Mouse (Mus musculus) MEL (cell line): ENCODE results near the gene Vipas39. TPM values are rescaled to one million over a fixed set of nuclear protein-coding genes. Genes with fewer than 3 reads are reported as not detected.

Experiments used
- DNase-seq: peaks from one replicate; pipeline ENCODE4 v3.0.0; 2011; ENCODE audit warnings: low read depth, low spot score
- H3K27ac ChIP-seq: 2 replicates; pipeline ENCODE4 v1.5.1; 2012; ENCODE audit warnings: low read depth, mild to moderate bottlenecking, control low read depth, low read length, moderate library complexity; ENCODE audit not compliant: control insufficient read depth
- H3K27me3 ChIP-seq, 2 experiments: fragments of 150-350 bp in 1 of 2; sonication (generic) in 1 of 2; 2 replicates each; pipeline ENCODE4 v1.6.1; 2012; ENCODE audit warnings: low read length in 2 of 2, mild to moderate bottlenecking in 2 of 2, improper control_type of control experiment in 1 of 2, moderate library complexity in 1 of 2; ENCODE audit not compliant: insufficient read depth in 2 of 2, control insufficient read depth in 1 of 2
- H3K36me3 ChIP-seq, 2 experiments: 2 replicates each; pipeline ENCODE4 v1.6.1; 2012 to 2014; ENCODE audit warnings: low read length in 2 of 2, improper control_type of control experiment in 1 of 2, inconsistent platforms in 1 of 2, mild to moderate bottlenecking in 1 of 2; ENCODE audit not compliant: insufficient read depth in 2 of 2, control insufficient read depth in 1 of 2
- H3K4me1 ChIP-seq, 2 experiments: fragments of 150-350 bp in 1 of 2; sonication (generic) in 1 of 2; 2 replicates each; pipeline ENCODE4 v1.6.1; 2012; ENCODE audit warnings: low read length in 2 of 2, improper control_type of control experiment in 1 of 2, mild to moderate bottlenecking in 1 of 2; ENCODE audit not compliant: insufficient read depth in 2 of 2, control insufficient read depth in 1 of 2
- H3K4me3 ChIP-seq, 2 experiments: fragments of 150-350 bp in 1 of 2; sonication (generic) in 1 of 2; 2 replicates each; pipeline ENCODE4 v1.5.1; 2012; ENCODE audit warnings: low read depth in 2 of 2, low read length in 2 of 2, mild to moderate bottlenecking in 2 of 2, moderate library complexity in 2 of 2, control low read depth in 1 of 2, improper control_type of control experiment in 1 of 2; ENCODE audit not compliant: control insufficient read depth in 1 of 2, insufficient read depth in 1 of 2
- H3K79me2 ChIP-seq: 2 replicates; pipeline ENCODE4 v1.6.1; 2012; ENCODE audit warnings: mild to moderate bottlenecking, low read length, moderate library complexity; ENCODE audit not compliant: control insufficient read depth, poor library complexity, insufficient read depth
- H3K9ac ChIP-seq: 2 replicates; pipeline ENCODE4 v1.6.1; 2012; ENCODE audit warnings: low read depth, mild to moderate bottlenecking, control low read depth, low read length, moderate library complexity; ENCODE audit not compliant: control insufficient read depth, poor library complexity, severe bottlenecking
- H3K9me3 ChIP-seq: fragments of 150-350 bp; sonication (generic); replicated peaks from 2 replicates; pipeline ENCODE4 v1.6.1; 2012; ENCODE audit warnings: mild to moderate bottlenecking, low read length, improper control_type of control experiment, moderate library complexity; ENCODE audit not compliant: insufficient read depth
- BHLHE40 ChIP-seq: IDR thresholded peaks from 2 replicates; pipeline ENCODE4 v1.6.1; 2012; ENCODE audit warnings: low read depth, mild to moderate bottlenecking, inconsistent platforms, low read length, improper control_type of control experiment, borderline replicate concordance
- CHD2 ChIP-seq: IDR thresholded peaks from 2 replicates; pipeline ENCODE4 v1.6.1; 2011; ENCODE audit warnings: low read length, improper control_type of control experiment
- E2F4 ChIP-seq: IDR thresholded peaks from 2 replicates; pipeline ENCODE4 v1.6.1; 2011; ENCODE audit warnings: low read depth, low read length, improper control_type of control experiment, borderline replicate concordance
- GATA1 ChIP-seq: IDR thresholded peaks from 2 replicates; pipeline ENCODE4 v1.6.1; 2011; ENCODE audit warnings: low read depth, low read length, improper control_type of control experiment
- HCFC1 ChIP-seq: IDR thresholded peaks from 2 replicates; pipeline ENCODE4 v1.6.1; 2012; ENCODE audit warnings: low read depth, mild to moderate bottlenecking, inconsistent platforms, low read length, improper control_type of control experiment, moderate library complexity
- JUND ChIP-seq: IDR thresholded peaks from 2 replicates; pipeline ENCODE4 v1.6.1; 2011; ENCODE audit warnings: low read depth, mild to moderate bottlenecking, improper control_type of control experiment, low read length
- MAFK ChIP-seq: IDR thresholded peaks from 2 replicates; pipeline ENCODE4 v1.6.1; 2011; ENCODE audit warnings: low read depth, mild to moderate bottlenecking, low read length, improper control_type of control experiment, borderline replicate concordance
- MAX ChIP-seq: IDR thresholded peaks from 2 replicates; pipeline ENCODE4 v1.6.1; 2011; ENCODE audit warnings: low read length, improper control_type of control experiment
- MEF2A ChIP-seq: IDR thresholded peaks from 2 replicates; pipeline ENCODE4 v1.6.1; 2014; ENCODE audit warnings: low read depth, mild to moderate bottlenecking, inconsistent platforms, low read length, improper control_type of control experiment; ENCODE audit not compliant: poor library complexity, insufficient replicate concordance, severe bottlenecking; ENCODE audit errors: extremely low read depth
- MXI1 ChIP-seq: IDR thresholded peaks from 2 replicates; pipeline ENCODE4 v1.6.1; 2011; ENCODE audit warnings: mild to moderate bottlenecking, low read depth, low read length, improper control_type of control experiment
- NRF1 ChIP-seq: IDR thresholded peaks from 2 replicates; pipeline ENCODE4 v1.6.1; 2014; ENCODE audit warnings: low read depth, mild to moderate bottlenecking, inconsistent platforms, low read length, improper control_type of control experiment, moderate library complexity; ENCODE audit not compliant: poor library complexity, insufficient read depth, severe bottlenecking
- RCOR1 ChIP-seq: IDR thresholded peaks from 2 replicates; pipeline ENCODE4 v1.6.1; 2012; ENCODE audit warnings: low read depth, mild to moderate bottlenecking, inconsistent platforms, low read length, improper control_type of control experiment
- SMC3 ChIP-seq: IDR thresholded peaks from 2 replicates; pipeline ENCODE4 v1.6.1; 2011; ENCODE audit warnings: low read depth, low read length, improper control_type of control experiment
- TAL1 ChIP-seq: IDR thresholded peaks from 2 replicates; pipeline ENCODE4 v1.6.1; 2012; ENCODE audit warnings: mild to moderate bottlenecking, inconsistent platforms, low read length, moderate library complexity, mixed read lengths
- UBTF ChIP-seq: IDR thresholded peaks from 2 replicates; pipeline ENCODE4 v1.6.1; 2012; ENCODE audit warnings: low read depth, mild to moderate bottlenecking, inconsistent platforms, low read length, improper control_type of control experiment, moderate library complexity, borderline replicate concordance; ENCODE audit not compliant: insufficient read depth
- ZMIZ1 ChIP-seq: IDR thresholded peaks from 2 replicates; pipeline ENCODE4 v1.6.1; 2012; ENCODE audit warnings: low read depth, mild to moderate bottlenecking, inconsistent platforms, low read length, improper control_type of control experiment, moderate library complexity
- polyA plus RNA-seq, 2 experiments: library from polyadenylated mRNA; stranded (reverse) in 1 of 2; unstranded in 1 of 2; fragments of >175 nt in 1 of 2; fragments of >200 nt in 1 of 2; gene quantifications; 2 replicates each; pipeline versions ENCODE4 v1.2.1 to v1.2.4; 2012; ENCODE audit warnings: low replicate concordance in 2 of 2, low read depth in 1 of 2; ENCODE audit not compliant: insufficient read length in 2 of 2, insufficient read depth in 1 of 2, missing spikeins in 1 of 2
- total RNA-seq: library from RNA; depleted of rRNA; stranded (reverse); fragments of 300-350 nt; gene quantifications from 2 replicates; pipeline ENCODE4 v1.2.3, GENCODE M21; 2012

The Vipas39 gene
- total and polyA plus RNA-seq, 3 experiments = 19.7 to 23.0 TPM; not detected in 1

- DNase-seq = no peak
- H3K27me3 ChIP-seq = no peaks in the 10 kb centered on the region
- H3K36me3 ChIP-seq = peaks cover 0 to 6% of the 10 kb centered on the region in 2 experiments; a peak in 2 of 4 replicates
- H3K79me2 ChIP-seq = no peaks in the 10 kb centered on the region
- no peaks in the 10 kb centered on the region for H3K4me1 ChIP-seq
- TF ChIP-seq MAX (no peak), ZMIZ1 (no peak), GATA1 (no peak), MXI1 (no peak), HCFC1 (no peak), BHLHE40 (no peak), E2F4 (no peak), MEF2A (no peak), SMC3 (no peak), TAL1 (no peak)
- no peaks in the 10 kb centered on the region for H3K9me3 ChIP-seq
- no peak overlapping the region for H3K9ac ChIP-seq
- H3K4me3 ChIP-seq = no peak overlapping the region
- no peak overlapping the region for H3K27ac ChIP-seq
Measured at GRCm38 (mm10) chr12:87305767-87306583, 39.9 kb upstream of the Vipas39 start.

- Histone ChIP-seq H3K79me2 (no peaks in the 10 kb centered on the region), H3K27me3 (no peaks in the 10 kb centered on the region), H3K9ac (no peak overlapping the region), H3K36me3 (no peaks in the 10 kb centered on the region), H3K4me3 (no peak overlapping the region), H3K27ac (no peak overlapping the region), H3K9me3 (no peaks in the 10 kb centered on the region), H3K4me1 (no peaks in the 10 kb centered on the region)
- DNase-seq = no peak
- no peak for TF ChIP-seq JUND
- no peak for TF ChIP-seq NRF1
- no peak for TF ChIP-seq MAFK
- TF ChIP-seq CHD2 = no peak
- TF ChIP-seq RCOR1 = no peak
Measured at GRCm38 (mm10) chr12:87301189-87301588, 35.1 kb upstream of the Vipas39 start.

- TF ChIP-seq GATA1 = no peak
- TF ChIP-seq UBTF = no peak
- TF ChIP-seq ZMIZ1 = no peak
- TF ChIP-seq TAL1 = no peak
- Histone ChIP-seq H3K9me3 (no peaks in the 10 kb centered on the region), H3K27ac (no peak overlapping the region), H3K4me3 (no peak overlapping the region), H3K79me2 (no peaks in the 10 kb centered on the region), H3K36me3 (no peaks in the 10 kb centered on the region), H3K9ac (no peak overlapping the region), H3K27me3 (no peaks in the 10 kb centered on the region), H3K4me1 (no peaks in the 10 kb centered on the region)
- no peak for DNase-seq
Measured at GRCm38 (mm10) chr12:87300441-87300690, 34.3 kb upstream of the Vipas39 start.
